Mouse (Mus musculus) yolk sac, embryonic 10.5 days (tissue): ENCODE data around the gene Msl1.

Experiments used
- DNase-seq: peaks from one replicate; pipeline ENCODE4 v3.0.0-alpha.2; 2017; ENCODE audit warnings: low spot score

Gene Msl1

DNA sequence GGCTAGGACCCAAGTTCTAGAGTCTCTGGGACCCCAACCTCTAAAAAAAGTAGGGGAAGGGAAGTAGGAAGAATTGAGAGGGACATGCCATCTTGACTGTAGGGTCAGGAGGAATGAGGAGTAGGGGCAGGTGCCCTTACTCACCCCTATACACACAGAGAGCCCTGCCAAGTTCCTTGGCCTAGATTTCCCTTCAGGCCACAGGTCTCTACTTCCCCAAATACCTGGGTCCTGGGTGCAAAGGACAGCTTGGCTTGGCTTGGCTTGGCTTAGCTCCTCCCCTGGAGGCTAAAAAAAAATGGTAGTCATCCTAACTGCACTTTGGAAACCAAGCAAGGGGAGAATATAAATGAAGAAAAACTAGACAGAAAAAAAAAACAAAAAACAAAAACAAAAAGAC is 30.6 kb upstream of the Msl1 start:
- no peak for DNase-seq

DNA sequence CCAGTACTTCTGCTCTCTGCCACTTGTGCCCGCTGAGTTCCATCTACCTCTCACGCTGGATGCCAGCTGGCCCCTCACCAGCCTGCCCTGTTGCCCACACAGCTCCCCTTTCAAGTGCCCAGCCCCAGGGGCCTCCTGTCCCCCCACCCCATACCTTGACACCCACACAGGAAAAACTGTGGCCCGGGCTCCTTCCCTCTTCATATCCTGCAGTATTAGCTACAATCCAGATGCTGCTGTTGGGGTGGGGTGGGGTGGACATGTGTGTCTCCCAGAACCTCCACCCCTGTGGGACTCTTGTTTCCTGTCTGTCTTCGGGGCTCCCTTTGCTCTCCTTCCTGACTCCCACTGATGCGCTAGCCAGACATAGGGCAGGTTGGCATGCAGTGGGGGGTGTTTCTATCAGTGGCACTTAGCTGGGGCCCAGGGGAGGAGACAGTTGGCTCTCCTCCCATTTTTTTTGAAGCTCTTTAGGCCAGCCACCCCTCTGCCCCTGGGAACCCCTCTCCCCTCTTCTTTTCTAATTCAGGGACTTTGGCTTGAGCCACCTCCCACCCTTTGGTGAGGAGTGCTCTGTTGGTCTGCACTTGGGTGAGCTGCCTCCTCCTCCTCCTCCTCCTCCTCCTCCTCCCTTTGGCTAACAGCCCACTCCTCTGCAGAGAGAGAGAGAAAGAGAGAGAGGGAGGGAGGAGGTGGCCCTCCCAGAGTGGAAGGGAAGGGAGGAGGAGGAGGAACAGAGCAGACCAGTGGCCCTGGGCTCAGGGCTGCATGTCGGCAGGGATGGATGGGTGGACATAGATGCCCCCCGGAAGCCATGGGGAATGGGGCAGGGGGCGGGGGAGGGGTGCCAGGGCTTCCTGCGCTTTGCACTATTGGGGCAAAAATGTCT is 29.7 kb upstream of the Msl1 start:
- DNase-seq: no peak

DNA sequence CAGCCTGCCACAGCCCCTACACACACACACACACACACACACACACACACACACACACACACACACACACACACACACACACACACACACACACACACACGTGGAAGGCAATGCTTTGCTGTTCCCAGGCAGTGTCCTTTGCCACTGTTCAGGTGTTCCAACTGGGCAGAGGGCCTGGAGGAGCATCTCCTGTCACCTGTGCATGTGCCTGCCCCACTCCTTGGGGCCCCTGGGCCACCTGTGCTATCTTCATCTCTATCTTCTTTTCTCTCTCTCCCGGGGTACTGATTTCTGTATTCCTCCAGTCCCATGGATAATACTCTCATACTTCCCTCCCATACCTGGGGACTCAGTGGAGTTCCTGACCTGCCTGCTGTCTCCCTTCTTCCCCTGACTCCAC is 29.0 kb upstream of the Msl1 start:
- DNase-seq: no peak

DNA sequence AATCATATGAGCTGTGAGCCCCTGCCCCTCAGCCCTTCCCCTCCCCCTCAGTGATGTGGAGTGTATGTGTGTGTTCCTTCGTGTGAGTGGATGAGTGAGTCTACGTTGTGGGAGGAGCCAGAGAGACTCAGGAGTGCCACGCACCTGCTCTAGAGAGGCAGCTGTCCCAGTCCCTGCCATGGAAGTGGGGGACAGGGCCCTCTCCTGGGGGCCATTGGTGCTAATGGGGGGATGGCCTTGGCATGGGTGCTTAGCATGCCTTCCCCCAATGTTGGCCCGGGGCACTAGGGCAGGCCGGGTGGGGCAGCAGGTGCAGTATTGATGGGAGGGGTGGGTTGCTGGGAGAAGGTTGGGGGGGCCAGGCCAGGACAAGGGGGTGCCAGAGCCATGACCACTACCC is 28.5 kb upstream of the Msl1 start:
- DNase-seq: no peak

DNA sequence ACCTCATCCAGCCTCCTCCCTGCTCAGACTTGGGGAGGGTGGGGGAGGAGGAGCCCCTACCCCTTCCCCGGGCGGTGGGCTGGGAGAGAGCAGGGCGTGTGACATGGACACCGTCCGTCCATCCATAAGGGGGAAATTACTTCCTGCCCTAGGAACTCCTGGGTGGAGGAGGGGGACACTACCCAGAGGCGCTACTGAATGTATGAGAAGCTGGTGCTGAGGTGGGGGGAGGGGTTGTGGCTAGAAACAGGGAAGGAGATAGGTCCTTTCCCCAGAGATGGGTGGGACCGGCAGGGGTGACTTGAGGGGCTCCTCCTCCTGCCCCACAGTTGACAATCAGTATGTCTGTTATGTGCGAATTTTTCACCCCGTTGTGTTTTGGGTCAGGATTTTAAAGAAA is 28.0 kb upstream of the Msl1 start:
- no peak for DNase-seq

DNA sequence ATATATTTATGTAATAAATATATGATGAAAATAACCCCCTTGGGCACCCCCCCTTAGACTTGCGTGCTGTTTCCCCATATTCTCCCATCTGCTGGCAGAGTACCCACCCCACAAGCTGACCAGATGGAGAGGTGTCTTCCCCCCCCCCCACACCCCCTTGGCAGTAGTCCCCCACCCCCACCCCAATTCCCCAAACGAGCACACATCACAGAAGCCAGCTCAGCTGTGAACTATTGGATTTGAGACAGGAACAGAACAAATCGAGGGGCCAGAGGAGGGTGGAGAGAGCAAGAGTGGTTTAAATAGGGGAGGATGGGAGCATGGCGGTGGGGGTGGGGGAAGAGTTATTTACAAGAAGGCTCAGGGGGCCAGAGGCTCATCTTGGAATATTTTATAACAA is 27.6 kb upstream of the Msl1 start:
- no peak for DNase-seq

DNA sequence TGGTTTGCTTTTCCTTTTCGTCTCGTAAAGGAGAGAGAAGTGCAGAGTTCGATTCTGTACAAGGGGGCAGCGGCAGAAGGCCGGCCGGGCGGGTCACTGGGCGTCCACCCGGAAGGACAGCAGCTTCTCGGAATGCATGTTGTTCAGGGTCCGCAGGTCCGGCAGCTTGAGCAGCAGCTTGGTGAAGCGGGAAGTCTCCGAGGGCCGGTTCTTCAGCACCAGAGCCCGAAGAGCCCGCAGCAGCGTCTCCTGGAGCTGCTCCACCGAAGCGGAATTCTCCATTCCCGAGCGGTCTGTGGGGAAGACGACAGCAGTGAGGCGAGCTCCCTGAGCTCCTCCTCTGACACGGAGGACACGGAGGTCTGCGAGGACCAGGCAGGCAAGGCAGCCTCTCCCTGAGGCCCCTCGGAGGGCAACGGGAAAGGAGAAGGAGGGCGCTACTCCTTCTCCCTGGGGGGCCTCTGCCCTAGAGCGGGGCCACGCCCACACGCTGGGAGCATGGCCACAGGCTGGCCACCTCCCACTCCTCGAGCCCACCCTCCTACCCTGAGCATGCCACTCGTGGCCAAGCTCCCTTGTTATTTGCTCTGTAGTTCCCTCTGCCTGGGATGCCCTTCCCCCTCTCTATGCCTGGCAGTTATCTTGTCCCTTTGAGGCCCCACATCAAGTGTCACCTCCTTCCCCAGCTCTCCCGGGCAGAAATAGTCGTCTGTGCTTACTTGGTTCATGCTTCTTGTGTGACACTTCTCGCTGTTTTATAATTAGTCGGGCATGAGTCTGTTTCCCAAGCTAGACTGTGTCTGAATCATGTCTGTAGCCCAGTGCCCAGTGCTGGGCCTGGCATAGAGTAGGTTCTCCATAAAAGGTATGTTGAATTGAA is 26.9 kb upstream of the Msl1 start:
- DNase-seq: no peak

DNA sequence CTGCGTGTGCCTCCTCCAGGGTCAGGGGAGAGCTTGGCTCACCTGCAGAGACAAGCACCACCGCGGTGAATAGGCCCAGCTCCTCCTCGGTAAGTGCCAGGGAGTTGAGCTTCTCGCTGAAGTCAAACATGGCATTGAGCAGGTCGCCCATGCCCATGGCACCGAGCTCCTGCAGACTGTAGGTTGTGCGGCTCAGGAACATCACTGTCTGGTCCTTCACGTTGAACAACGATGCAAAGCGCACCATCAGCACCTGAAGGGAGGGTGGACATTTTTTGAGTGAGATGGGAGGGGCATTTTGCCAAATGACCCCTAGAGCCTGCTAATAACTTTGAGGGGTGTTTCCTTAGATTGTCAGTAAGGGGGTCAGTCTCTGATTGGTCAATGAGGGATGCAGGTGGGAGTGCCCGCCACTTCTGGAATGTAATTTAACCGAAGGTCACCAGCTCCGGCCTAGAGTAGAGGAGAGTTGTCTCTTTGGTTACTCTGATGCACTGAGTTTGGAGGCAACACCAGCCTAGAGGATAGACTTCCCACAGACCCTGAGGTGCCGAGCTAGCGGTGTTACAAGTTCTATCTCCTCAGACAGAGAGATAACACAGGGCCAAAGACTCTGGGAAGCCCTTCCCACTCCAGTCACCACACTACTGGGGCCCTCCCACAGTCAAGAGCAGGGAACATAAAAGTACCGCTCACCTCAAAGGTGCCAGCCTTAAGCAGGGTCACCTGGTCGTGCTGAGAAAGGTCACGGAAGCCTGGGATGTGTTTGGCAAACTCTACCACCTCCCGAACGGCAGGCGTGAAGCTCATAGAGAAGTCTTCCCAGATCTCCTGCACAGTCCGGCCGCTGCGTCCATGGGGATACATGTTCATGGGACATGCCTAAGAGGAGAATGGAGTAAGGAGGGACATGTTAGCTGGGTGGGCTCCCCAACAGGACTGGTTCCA is 26.0 kb upstream of the Msl1 start:
- DNase-seq: no peak

DNA sequence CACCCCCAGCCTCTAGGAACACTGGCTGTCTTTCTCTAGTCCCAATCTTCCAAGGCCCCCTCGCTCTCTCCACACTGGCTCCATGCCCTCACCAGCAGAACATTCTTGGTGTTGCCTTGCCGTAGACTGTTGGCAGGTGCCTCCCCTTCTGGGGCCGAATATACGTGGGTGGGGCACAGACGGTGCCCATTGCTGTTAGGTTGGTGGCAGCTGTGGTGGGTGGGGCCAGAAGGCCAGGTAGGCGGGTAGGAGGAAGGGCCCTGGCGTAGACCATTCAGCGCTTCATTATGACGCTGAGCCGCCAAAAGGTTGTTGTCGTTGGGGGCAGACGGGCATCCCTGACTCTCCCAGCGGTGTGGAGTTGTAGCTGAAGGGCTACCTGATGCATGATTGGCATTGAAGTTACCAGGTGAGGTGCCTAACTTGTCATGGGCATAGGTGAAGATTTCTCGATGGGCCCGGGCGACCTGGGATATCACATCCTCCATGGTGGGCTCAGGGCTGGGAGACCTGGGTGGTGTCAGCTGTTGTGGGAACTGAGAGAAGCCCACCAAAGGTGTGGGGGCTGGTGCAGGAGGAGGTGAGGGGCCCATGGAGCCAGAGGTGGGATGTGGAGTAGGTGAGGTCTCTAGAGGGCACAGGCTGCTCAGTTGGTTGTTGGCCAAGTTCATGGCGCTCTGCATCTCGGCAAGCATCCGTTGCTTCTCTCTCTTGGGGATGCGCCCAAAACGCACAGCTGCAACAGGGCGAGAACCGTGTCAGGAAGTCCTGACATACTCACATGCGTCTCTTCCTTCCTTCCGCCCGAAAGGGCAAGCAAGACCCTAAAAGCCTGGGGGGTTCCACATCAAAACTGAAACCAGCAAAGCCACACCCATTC is 25.0 kb upstream of the Msl1 start:
- no peak for DNase-seq

DNA sequence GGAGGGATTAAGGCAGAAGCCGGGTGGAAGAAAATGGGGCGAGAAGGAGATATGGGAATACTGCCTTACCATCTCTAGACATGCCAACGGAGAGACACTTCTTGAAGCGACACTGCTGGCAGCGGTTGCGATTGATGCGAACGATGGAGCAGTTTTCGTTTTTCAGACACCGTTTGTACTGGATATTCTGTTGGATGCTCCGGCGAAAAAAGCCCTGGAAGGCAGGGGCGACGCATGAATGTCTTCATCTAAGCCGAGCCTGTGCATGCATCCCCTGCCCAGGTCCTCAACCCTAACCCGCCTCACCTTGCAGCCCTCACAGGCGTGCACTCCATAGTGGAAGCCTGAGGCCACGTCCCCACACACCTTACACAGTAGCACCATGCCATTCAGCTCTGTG is 24.2 kb upstream of the Msl1 start:
- DNase-seq: no peak

DNA sequence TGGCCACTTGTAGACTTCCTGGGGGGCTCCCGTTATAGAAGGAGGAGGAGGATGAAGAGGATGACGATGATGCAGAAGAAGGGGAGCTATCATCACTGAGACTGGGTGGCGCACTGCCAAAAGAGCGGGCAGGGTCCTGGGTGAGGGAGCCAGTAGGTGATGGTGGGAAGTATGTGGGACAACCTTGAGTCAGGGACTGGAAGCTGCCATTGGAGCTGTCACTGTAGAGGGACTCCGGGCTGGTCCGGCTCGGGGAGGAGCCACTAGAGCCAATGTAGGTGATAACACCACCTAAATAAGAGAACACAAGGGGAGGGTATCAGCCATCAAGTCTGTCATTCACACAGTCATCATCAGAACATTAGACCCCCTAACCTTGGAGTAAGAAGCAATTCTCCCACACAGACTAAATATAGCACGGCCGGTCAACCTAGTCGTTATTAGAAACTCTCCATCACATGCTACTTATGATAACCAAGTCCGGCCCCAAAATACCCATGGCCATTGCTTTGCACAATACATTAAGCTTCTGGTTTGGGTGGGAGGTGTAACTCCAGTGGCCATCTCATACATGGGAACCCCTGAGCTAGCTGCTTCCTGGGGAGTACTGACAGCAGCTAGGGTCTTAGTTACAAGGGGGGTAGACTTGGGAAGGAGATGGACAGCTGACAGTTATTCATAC is 23.3 kb upstream of the Msl1 start:
- no peak for DNase-seq

DNA sequence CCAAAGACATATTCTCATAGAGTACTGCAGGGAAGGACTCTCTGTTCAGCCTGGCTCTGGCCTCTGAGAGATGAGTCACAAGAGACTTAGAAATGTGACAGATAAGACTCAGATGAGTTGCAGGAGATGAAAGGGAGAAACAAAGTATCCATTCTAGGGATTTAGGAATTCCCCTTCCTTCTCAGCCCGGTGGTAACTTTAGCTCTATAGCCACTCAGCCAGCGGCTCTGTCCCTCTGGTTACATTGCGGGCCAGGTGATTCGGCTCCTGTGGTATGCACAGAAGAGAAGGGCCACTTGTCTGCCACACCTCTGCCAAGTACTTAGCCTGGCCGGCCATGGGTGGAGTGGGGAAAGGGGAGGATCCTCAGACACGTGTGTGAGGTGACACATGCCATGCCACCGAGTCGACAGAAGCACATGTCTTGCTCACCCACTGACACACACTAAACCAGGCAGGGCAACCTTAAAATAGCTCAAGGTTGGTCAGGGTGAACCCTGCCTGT is 22.6 kb upstream of the Msl1 start:
- no peak for DNase-seq

DNA sequence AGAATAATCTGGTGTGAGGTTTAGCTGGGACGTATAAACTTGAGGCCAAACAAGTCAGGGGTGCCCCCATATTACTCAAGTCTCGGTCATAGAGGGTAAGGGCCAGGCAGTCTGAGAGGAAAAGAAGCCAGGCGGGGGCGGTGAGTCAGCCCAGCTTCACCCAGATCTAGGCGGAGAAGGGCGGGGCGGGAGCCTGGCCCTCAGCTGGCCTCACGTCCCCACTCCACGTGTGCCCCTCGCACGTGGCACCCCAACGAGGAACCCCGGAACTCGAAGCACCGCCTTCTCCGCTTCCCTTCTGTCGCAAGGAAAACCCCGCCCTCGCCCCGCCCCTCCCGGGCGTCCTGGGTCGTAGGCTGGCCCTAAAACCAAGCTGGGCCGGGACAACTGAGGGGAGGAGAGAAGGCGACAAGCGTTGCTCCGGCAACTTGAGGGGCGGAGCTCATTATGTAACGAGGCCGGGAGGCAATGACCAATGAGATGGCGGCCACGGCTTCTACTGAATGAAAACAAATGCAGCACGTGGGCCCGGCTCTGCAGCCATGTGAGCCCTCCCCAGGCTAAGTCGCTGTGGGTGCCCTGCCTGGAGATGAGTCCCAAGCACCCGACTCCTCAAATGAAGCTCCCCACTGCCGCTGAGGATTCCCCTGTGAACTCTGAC is 21.6 kb upstream of the Msl1 start:
- DNase-seq: peak; percentile 97

DNA sequence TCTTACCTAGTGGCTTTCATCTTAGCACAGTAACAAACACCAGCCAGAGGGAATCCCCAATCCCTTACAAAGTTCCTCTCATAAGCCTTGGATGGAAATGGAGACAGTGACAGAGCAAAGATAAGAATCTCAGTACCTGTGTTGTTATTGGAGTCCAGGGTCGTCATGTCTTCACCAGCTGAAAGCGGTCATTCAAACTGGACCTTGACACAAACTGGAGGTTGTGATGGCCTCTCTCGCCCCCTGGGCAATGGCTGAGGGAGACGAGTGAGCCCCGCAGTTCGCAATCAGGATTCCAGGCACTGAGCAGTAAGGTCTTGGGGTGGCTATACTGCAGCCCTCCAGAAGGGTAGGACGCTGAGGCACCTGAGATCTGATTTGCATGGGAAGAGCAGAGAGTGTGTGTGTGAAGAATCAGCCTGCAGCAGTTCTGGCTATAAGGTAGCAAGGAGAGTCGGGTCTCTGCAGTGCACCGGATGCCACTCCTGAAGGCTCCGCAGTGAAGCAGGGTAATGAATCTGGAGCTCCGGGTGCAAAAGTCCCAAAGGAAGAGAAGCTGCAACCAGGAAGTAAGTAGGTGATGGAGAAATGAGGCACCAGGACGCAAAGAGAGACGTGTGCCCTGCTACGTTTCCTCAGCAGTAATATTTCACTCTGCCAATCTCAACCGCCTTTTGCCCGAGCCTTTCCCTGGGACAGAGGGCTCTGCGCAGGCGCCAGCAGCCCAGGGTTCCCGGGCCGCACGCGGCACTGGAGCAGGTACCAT is 20.6 kb upstream of the Msl1 start, which contains the start of gene Nr1d1:
Gene Nr1d1 (minus strand): TSS at position 752 of the 766 bp plus-strand sequence.
- DNase-seq: no peak

DNA sequence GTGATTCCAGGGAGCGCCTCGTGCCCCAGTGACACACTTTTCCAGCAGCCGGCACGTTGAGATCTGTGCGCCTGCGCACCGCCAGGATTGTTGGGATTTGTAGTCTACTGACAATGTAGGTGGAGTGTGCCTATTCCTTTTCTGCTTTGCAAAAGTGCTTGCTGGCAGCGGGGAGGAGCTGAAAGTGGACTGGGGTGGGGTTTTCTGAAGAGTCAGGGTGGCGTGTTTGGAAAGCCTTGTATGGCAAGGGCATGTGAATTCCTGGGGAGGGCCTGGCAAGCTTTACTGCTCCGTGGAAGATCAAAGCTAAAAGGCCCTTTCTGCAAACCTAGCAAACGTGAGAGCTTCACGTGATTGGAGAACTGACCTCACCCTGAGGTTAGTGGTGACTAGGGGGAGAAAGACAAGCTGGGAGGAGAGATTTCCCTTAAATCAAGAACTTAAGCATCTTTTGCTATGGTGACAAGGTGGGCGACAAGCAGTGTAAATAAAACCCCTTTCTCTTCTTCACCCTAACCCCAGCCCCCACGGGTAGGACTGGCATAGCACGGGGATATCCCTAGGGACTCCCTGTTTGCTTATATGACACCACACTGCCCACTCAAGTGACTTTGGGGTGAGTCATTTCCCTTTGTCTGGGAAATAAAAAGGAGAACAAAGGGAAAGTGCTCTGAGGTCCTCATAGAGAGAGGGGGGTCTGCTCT is 19.8 kb upstream of the Msl1 start:
- peak; percentile 97 for DNase-seq

DNA sequence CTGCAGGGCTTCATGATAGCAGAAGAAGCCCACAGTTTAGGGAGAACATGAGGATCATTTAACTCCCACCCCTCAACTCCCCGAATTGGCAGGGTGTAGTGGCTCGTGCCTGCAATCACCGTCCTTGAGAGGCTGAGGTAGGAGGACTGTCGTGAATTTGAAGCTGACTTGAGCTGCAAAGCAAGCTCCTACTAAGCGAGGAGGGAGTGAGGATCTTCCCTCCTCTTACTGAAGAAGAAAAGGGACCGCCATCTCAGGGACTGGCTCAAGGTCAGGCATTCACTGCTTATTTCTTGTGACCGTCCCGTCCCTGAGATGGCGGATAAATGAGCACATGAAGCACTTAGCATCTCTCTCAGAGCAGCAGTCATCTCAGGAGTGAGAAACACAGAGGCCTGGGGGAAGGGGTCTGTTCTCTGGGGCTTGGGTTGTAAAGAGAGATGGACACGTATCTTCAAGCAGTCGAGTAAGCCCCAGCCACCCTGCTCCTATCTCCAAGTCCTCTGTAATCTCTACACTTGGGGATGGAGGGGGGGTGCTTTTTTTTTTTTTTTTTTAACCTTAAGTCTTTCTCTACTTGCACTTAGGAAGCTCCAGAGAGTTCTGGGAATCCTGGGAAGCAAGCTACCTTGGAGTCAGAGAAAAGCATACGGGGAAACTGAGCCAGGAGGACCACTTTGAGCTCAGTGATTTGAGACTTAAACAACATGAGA is 19.1 kb upstream of the Msl1 start:
- no peak for DNase-seq

DNA sequence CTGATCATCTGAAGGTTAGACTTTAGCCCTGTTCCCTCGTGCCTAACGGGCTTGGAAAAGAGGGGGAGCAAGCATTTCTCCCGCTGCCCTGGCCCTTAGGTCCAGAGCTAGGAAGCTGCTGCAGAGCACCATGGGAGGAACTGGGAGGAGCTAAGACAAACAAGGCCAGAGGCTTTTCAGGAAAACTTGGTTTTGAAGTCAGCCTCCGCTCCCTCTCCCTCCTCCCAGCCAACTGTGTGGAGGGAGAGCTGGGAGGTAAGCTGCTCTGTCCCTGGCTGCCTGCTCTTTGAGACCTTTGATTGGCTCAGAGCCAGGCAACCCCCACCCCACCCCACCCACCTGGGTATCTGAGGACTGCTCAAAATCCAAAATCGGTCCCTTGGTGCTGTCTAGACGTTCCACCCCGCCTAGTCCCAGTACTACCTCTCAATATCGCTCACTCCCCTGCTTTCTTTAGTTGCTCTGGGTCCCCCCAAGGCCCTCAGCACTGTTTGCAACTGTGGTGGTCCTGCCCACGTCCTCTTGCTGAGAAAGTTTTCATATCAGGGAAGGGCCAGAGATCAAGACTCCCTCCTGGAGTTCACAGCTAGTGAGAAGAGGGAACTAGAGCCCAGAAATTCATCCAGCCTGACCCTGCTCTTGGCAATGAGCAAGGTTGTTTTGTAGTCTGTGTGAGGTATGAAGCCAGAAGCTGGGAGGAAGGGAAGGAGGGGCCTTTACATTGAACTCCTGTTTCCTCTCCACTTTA is 18.3 kb upstream of the Msl1 start:
- DNase-seq: peak; percentile 69
